Mouse (Mus musculus) MEL (cell line): ENCODE measurements around the gene Ptges3l. TPM values are rescaled to one million over a fixed set of nuclear protein-coding genes. Genes with fewer than 3 reads are reported as not detected.

Source experiments
- DNase-seq: peaks from one replicate; pipeline ENCODE4 v3.0.0; 2011; ENCODE audit warnings: low read depth, low spot score
- H3K27ac ChIP-seq: 2 replicates; pipeline ENCODE4 v1.5.1; 2012; ENCODE audit warnings: low read depth, mild to moderate bottlenecking, control low read depth, low read length, moderate library complexity; ENCODE audit not compliant: control insufficient read depth
- H3K27me3 ChIP-seq, 2 experiments: fragments of 150-350 bp in 1 of 2; sonication (generic) in 1 of 2; 2 replicates each; pipeline ENCODE4 v1.6.1; 2012; ENCODE audit warnings: low read length in 2 of 2, mild to moderate bottlenecking in 2 of 2, improper control_type of control experiment in 1 of 2, moderate library complexity in 1 of 2; ENCODE audit not compliant: insufficient read depth in 2 of 2, control insufficient read depth in 1 of 2
- H3K36me3 ChIP-seq, 2 experiments: 2 replicates each; pipeline ENCODE4 v1.6.1; 2012 to 2014; ENCODE audit warnings: low read length in 2 of 2, improper control_type of control experiment in 1 of 2, inconsistent platforms in 1 of 2, mild to moderate bottlenecking in 1 of 2; ENCODE audit not compliant: insufficient read depth in 2 of 2, control insufficient read depth in 1 of 2
- H3K4me1 ChIP-seq, 2 experiments: fragments of 150-350 bp in 1 of 2; sonication (generic) in 1 of 2; 2 replicates each; pipeline ENCODE4 v1.6.1; 2012; ENCODE audit warnings: low read length in 2 of 2, improper control_type of control experiment in 1 of 2, mild to moderate bottlenecking in 1 of 2; ENCODE audit not compliant: insufficient read depth in 2 of 2, control insufficient read depth in 1 of 2
- H3K4me3 ChIP-seq, 2 experiments: fragments of 150-350 bp in 1 of 2; sonication (generic) in 1 of 2; 2 replicates each; pipeline ENCODE4 v1.5.1; 2012; ENCODE audit warnings: low read depth in 2 of 2, low read length in 2 of 2, mild to moderate bottlenecking in 2 of 2, moderate library complexity in 2 of 2, control low read depth in 1 of 2, improper control_type of control experiment in 1 of 2; ENCODE audit not compliant: control insufficient read depth in 1 of 2, insufficient read depth in 1 of 2
- H3K79me2 ChIP-seq: 2 replicates; pipeline ENCODE4 v1.6.1; 2012; ENCODE audit warnings: mild to moderate bottlenecking, low read length, moderate library complexity; ENCODE audit not compliant: control insufficient read depth, poor library complexity, insufficient read depth
- H3K9ac ChIP-seq: 2 replicates; pipeline ENCODE4 v1.6.1; 2012; ENCODE audit warnings: low read depth, mild to moderate bottlenecking, control low read depth, low read length, moderate library complexity; ENCODE audit not compliant: control insufficient read depth, poor library complexity, severe bottlenecking
- H3K9me3 ChIP-seq: fragments of 150-350 bp; sonication (generic); replicated peaks from 2 replicates; pipeline ENCODE4 v1.6.1; 2012; ENCODE audit warnings: mild to moderate bottlenecking, low read length, improper control_type of control experiment, moderate library complexity; ENCODE audit not compliant: insufficient read depth
- BHLHE40 ChIP-seq: IDR thresholded peaks from 2 replicates; pipeline ENCODE4 v1.6.1; 2012; ENCODE audit warnings: low read depth, mild to moderate bottlenecking, inconsistent platforms, low read length, improper control_type of control experiment, borderline replicate concordance
- E2F4 ChIP-seq: IDR thresholded peaks from 2 replicates; pipeline ENCODE4 v1.6.1; 2011; ENCODE audit warnings: low read depth, low read length, improper control_type of control experiment, borderline replicate concordance
- ELF1 ChIP-seq: IDR thresholded peaks from 2 replicates; pipeline ENCODE4 v1.6.1; 2014; ENCODE audit warnings: low read depth, mild to moderate bottlenecking, inconsistent platforms, low read length, improper control_type of control experiment, moderate library complexity
- EP300 ChIP-seq, 2 experiments: IDR thresholded peaks; 2 replicates each; pipeline ENCODE4 v1.6.1; 2011; ENCODE audit warnings: improper control_type of control experiment in 2 of 2, low read length in 2 of 2, low read depth in 1 of 2, mild to moderate bottlenecking in 1 of 2
- ETS1 ChIP-seq: IDR thresholded peaks from 2 replicates; pipeline ENCODE4 v1.6.1; 2012; ENCODE audit warnings: low read depth, mild to moderate bottlenecking, inconsistent platforms, low read length, improper control_type of control experiment, moderate library complexity
- GATA1 ChIP-seq: IDR thresholded peaks from 2 replicates; pipeline ENCODE4 v1.6.1; 2011; ENCODE audit warnings: low read depth, low read length, improper control_type of control experiment
- JUND ChIP-seq: IDR thresholded peaks from 2 replicates; pipeline ENCODE4 v1.6.1; 2011; ENCODE audit warnings: low read depth, mild to moderate bottlenecking, improper control_type of control experiment, low read length
- KAT2A ChIP-seq: conservative IDR thresholded peaks from 2 replicates; pipeline ENCODE4 v1.6.1; 2012; ENCODE audit warnings: low read depth, low read length, improper control_type of control experiment, inconsistent platforms
- MAFK ChIP-seq: IDR thresholded peaks from 2 replicates; pipeline ENCODE4 v1.6.1; 2011; ENCODE audit warnings: low read depth, mild to moderate bottlenecking, low read length, improper control_type of control experiment, borderline replicate concordance
- MAZ ChIP-seq: IDR thresholded peaks from 2 replicates; pipeline ENCODE4 v1.6.1; 2012; ENCODE audit warnings: low read depth, mild to moderate bottlenecking, inconsistent platforms, low read length, improper control_type of control experiment
- MEF2A ChIP-seq: IDR thresholded peaks from 2 replicates; pipeline ENCODE4 v1.6.1; 2014; ENCODE audit warnings: low read depth, mild to moderate bottlenecking, inconsistent platforms, low read length, improper control_type of control experiment; ENCODE audit not compliant: poor library complexity, insufficient replicate concordance, severe bottlenecking; ENCODE audit errors: extremely low read depth
- MXI1 ChIP-seq: IDR thresholded peaks from 2 replicates; pipeline ENCODE4 v1.6.1; 2011; ENCODE audit warnings: mild to moderate bottlenecking, low read depth, low read length, improper control_type of control experiment
- MYB ChIP-seq: IDR thresholded peaks from 2 replicates; pipeline ENCODE4 v1.6.1; 2011; ENCODE audit warnings: mild to moderate bottlenecking, low read depth, low read length, improper control_type of control experiment
- NELFE ChIP-seq: IDR thresholded peaks from 2 replicates; pipeline ENCODE4 v1.6.1; 2011; ENCODE audit warnings: low read depth, low read length, improper control_type of control experiment
- POLR2AphosphoS2 ChIP-seq: IDR thresholded peaks from 2 replicates; pipeline ENCODE4 v1.6.1; 2011; ENCODE audit warnings: low read length, improper control_type of control experiment
- RAD21 ChIP-seq: IDR thresholded peaks from 2 replicates; pipeline ENCODE4 v1.6.1; 2011; ENCODE audit warnings: mild to moderate bottlenecking, low read depth, low read length, improper control_type of control experiment
- RCOR1 ChIP-seq: IDR thresholded peaks from 2 replicates; pipeline ENCODE4 v1.6.1; 2012; ENCODE audit warnings: low read depth, mild to moderate bottlenecking, inconsistent platforms, low read length, improper control_type of control experiment
- SIN3A ChIP-seq: IDR thresholded peaks from 2 replicates; pipeline ENCODE4 v1.6.1; 2012; ENCODE audit warnings: low read length, improper control_type of control experiment, inconsistent platforms
- TAL1 ChIP-seq: IDR thresholded peaks from 2 replicates; pipeline ENCODE4 v1.6.1; 2012; ENCODE audit warnings: mild to moderate bottlenecking, inconsistent platforms, low read length, moderate library complexity, mixed read lengths
- TCF12 ChIP-seq: IDR thresholded peaks from 2 replicates; pipeline ENCODE4 v1.6.1; 2014; ENCODE audit warnings: low read depth, mild to moderate bottlenecking, inconsistent platforms, low read length, improper control_type of control experiment, moderate library complexity
- UBTF ChIP-seq: IDR thresholded peaks from 2 replicates; pipeline ENCODE4 v1.6.1; 2012; ENCODE audit warnings: low read depth, mild to moderate bottlenecking, inconsistent platforms, low read length, improper control_type of control experiment, moderate library complexity, borderline replicate concordance; ENCODE audit not compliant: insufficient read depth
- USF1 ChIP-seq: IDR thresholded peaks from 2 replicates; pipeline ENCODE4 v1.6.1; 2014; ENCODE audit warnings: low read depth, mild to moderate bottlenecking, inconsistent platforms, low read length, improper control_type of control experiment, moderate library complexity
- ZKSCAN1 ChIP-seq: IDR thresholded peaks from 2 replicates; pipeline ENCODE4 v1.6.1; 2012; ENCODE audit warnings: low read depth, mild to moderate bottlenecking, inconsistent platforms, low read length, improper control_type of control experiment, moderate library complexity
- polyA plus RNA-seq, 2 experiments: library from polyadenylated mRNA; stranded (reverse) in 1 of 2; unstranded in 1 of 2; fragments of >175 nt in 1 of 2; fragments of >200 nt in 1 of 2; gene quantifications; 2 replicates each; pipeline versions ENCODE4 v1.2.1 to v1.2.4; 2012; ENCODE audit warnings: low replicate concordance in 2 of 2, low read depth in 1 of 2; ENCODE audit not compliant: insufficient read length in 2 of 2, insufficient read depth in 1 of 2, missing spikeins in 1 of 2
- total RNA-seq: library from RNA; depleted of rRNA; stranded (reverse); fragments of 300-350 nt; gene quantifications from 2 replicates; pipeline ENCODE4 v1.2.3, GENCODE M21; 2012

The Ptges3l gene
- total and polyA plus RNA-seq, 3 experiments = 1.4 to 2.3 TPM; not detected in 1

- no peak for DNase-seq
- TF ChIP-seq RCOR1 = no peak
- TF ChIP-seq TAL1 = no peak
- TF ChIP-seq MAZ = no peak
- no peak for TF ChIP-seq POLR2AphosphoS2
- TF ChIP-seq JUND = no peak
- no peak for TF ChIP-seq USF1
- no peak for TF ChIP-seq EP300 (IDR thresholded peaks at IDR 0.05; ENCODE audit: low read depth in 1 of 2, low read length in 2 of 2)
- no peak for TF ChIP-seq NELFE
- no peak for TF ChIP-seq ELF1
- TF ChIP-seq E2F4 = no peak
- TF ChIP-seq MXI1 = no peak
- TF ChIP-seq UBTF = no peak
- no peak for TF ChIP-seq ZKSCAN1
- no peak for TF ChIP-seq MEF2A
- TF ChIP-seq KAT2A = no peak
- no peak for TF ChIP-seq TCF12
- no peak for TF ChIP-seq SIN3A
- TF ChIP-seq, all 39 proteins: peak for 0
- no peaks in the 10 kb centered on the region for H3K4me1 ChIP-seq
- peaks cover 2 to 3% of the 10 kb centered on the region in 2 experiments; a peak in 2 of 4 replicates for H3K36me3 ChIP-seq
- H3K79me2 ChIP-seq = no peaks in the 10 kb centered on the region
- no peak overlapping the region for H3K9ac ChIP-seq
- H3K27me3 ChIP-seq = no peaks in the 10 kb centered on the region
- H3K9me3 ChIP-seq = no peaks in the 10 kb centered on the region
- no peak overlapping the region for H3K4me3 ChIP-seq
- no peak overlapping the region for H3K27ac ChIP-seq
These were observed 10.7 kb upstream of the Ptges3l start for GRCm38 (mm10) chr11:101435831-101436230.

GRCm38 (mm10) chr11:101433396-101433795 is 8.3 kb upstream of the Ptges3l start:
- Histone ChIP-seq H3K27me3 (no peaks in the 10 kb centered on the region), H3K79me2 (no peaks in the 10 kb centered on the region; the same call in 1 of the 2 replicates), H3K4me1 (no peaks in the 10 kb centered on the region), H3K9ac (no peak overlapping the region), H3K36me3 (peaks cover 3 to 9% of the 10 kb centered on the region in 2 experiments; a peak in 3 of 4 replicates), H3K4me3 (no peak overlapping the region), H3K27ac (no peak overlapping the region), H3K9me3 (no peaks in the 10 kb centered on the region)
- TF ChIP-seq MAZ (no peak), KAT2A (no peak), MYB (no peak), ELF1 (no peak), USF1 (no peak), GATA1 (no peak), ETS1 (no peak), MAFK (no peak), BHLHE40 (no peak), RAD21 (no peak), UBTF (no peak)
- no peak for DNase-seq
